Mouse (Mus musculus): ENCODE results near the gene Mcee. TPM values are rescaled to one million over a fixed set of nuclear protein-coding genes. Genes with fewer than 3 reads are reported as not detected.

The Mcee gene
- total RNA-seq (2021) (10 to 100 TPM; 77.1 to 93.6 TPM), polyA plus RNA-seq (2012; rRNA removed) (9.4 and 12.9 TPM in 2 replicates)
- long read RNA-seq, transcript Mcee-201 (3 exons, 828 nt), result major isoform, 26 of 98 reads
- long read RNA-seq, transcript Mcee-203 (3 exons, 532 nt), result minor isoform, 16 of 98 reads
- long read RNA-seq, transcript Mcee-204 (2 exons, 391 nt), result minor isoform, 7 of 98 reads
- long read RNA-seq, partial matches to known transcripts, result 47 of 98 reads
- long read RNA-seq, other reads (novel, unspliced or antisense), result 2 of 98 reads

DNA sequence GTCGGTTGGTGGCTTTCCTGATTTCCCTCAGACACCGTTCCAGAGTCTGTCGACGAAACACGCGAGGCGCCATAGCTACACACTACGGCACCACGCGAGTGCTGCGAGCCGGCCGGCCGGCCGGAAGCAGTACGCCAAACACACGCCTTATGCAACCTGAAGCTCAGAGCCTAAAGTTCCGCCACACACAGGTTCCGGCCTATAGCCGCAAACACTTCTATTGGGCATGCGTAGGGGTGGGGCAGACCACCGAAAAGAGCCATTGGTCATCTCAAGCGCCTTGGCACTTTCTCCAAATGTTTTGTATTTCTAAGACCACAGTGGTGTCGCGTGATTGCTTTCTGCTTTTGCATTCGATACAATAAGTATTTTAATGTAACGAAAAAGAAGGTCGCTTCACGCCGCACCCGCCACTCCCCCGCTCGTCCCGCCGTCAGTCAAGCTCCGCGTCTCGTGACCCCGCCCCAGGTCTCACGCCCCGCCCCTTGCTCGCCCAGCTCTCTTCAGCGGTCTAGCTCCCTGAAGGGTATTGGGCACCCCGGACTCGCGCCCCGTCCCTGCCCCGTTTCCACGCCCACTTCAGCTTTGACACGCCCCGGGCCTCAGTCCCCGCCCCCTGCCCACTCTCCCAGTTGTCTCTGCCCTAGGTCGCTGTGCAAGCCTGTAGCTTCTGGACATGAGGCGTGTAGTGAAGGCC, at the start of gene Mcee, which contains the start of gene Mphosph10:
TSS of gene Mcee (plus strand) at position 486 of the 697 bp plus-strand sequence.
TSS of gene Mphosph10 (minus strand) at position 147 of the 697 bp plus-strand sequence.
- peak; percentile 100 for DNase-seq

DNA sequence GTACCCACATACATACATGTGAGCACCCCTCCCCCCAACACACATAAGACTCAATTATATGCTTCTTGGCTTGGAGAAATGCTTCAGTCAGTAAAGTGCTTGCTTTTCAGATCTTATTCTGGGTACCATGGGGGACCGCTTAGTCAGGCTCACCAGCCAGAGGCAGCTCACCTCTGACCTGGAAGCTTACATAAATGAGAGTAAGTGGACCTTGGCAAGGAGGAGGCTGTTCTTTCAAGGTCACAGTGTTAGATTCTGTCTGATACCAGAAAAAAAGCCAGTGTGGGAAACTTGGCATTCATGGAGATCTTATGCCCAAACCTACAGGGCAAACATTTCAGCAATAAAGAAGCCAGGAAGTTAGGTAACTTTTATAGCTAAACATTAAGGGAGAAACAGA, 44.6 kb upstream of the Mcee start:
- DNase-seq, result no peak

DNA sequence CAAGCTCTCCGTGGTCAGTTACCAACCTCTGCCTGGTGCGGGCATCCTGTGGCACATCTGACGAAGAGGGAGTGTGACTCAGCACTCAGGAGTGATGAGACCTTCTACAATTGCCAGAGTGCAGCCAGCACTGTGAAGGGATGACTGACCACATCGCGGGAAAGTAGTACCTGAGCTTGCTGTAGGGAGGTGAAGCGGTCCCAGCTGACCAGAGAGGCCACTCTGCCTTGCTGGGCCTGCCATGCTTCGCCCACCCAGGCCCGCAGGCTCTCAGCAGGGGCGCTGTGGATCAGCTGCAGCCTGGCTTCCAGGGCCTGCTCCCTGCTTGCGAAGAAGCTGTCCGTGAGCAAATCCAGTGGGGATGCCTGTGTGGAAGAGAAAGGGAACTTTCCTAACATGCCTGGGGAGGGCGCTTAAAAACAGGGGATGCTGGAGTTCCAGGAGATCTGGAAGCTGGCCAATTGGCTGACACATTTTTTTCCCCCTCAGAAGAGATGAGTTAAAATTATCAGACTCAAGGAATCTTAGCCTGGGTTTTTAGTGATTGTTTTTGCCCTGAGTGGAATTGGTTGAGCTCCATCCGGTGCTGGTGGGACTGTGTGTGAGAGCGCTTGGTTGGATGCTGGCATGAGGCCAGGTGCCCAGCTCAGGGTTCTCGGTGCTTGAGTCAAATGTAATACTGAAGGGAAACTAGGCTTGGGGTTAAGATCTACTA, 43.1 kb upstream of the Mcee start:
- no peak for DNase-seq

DNA sequence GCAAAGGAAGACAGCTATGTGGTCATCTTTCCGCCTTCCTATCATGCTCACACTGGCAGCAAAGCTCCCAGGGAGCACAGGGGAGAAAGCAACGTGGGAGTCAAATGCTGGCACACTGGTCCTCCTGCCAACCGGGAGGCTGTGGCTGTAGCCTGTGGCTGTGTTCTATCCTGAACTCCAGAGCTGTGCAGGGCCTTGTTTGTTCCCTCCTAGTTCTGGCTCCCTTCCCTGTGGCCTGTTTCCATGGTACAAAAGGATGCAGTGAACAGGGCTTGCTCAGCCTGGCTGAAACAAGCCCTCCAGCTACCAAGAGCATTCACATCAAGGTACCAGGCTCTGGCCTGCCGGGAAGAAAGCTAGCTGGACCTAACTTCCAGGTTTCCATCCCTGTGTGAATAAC, 41.3 kb upstream of the Mcee start:
- no peak for DNase-seq

DNA sequence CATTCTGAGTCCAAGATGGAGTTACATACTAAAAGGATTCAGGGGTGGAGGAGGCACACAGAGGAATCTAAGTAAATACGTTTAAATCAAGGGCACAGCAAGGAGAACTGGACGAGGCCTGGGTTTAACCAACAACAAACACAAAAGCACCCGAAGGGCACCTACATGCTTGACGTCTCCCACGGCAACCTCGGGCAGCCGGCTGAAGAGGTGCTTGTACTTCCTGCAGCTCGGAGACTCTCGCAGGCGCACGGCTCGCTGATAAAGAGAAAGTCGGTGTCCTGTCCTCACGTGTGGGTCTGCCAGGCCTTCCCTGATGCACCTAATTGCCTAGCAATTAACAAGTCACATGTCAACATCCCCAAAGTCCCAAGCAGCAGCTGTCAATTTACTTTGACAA, 38.2 kb upstream of the Mcee start:
- no peak for DNase-seq

DNA sequence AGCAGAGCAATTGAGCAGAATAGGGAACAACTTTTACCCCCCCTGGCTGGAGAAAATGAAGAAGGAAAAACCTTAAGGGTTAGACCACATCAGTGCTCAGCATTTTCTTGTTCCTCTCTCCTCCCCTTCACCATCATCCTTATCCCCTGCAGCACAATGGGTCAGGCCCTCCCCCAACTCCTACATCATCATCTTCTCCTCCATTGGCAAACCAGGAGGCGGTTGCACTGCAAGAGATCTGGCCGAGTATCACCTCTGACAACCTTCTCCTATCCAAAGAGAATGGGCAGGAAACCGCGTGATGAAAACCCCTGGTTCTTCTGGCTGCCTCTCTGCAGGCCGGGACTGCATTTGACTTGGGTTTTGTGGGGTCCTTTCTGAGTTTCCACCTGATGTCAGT, 35.7 kb upstream of the Mcee start:
- DNase-seq, result no peak

DNA sequence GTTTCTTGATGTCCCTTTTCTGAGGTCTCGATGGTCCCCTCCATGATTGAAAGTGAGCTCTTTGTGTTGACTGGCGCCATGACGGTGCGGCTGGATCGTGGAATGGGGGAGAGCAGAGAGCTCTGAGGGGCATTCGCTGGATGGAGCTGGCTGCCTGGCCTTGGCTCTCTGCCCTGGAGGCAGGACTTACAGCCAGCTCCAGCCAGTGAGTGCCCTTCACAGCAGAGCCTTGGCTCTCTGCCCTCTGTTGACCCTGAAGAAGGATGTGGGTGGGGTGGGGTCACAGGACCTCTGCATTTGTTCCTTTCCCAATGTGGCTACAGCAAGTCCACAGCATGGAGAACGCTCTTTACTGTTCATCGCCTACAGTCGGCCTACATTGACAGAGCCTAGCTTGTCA, 35.0 kb upstream of the Mcee start:
- peak; percentile 88 for DNase-seq

DNA sequence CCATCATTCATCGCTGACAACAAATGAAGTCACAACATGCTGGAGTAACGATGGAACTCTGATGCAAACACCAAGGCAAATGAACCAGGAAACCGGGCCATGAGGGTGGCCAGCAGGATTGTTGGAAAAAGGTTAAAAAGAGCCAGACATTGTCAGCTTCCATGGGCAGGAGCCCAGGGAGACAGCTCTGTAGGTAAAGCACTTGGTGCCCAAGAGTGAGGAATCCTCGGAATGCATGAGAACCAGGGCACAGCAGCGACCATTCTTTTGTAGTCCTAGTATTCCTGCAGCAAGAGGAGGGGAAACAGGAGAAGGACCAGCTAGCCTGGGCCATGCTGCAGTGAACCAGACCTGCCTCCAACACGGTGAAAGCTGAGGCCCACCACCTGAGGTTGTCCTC, 33.7 kb upstream of the Mcee start:
- no peak for DNase-seq

DNA sequence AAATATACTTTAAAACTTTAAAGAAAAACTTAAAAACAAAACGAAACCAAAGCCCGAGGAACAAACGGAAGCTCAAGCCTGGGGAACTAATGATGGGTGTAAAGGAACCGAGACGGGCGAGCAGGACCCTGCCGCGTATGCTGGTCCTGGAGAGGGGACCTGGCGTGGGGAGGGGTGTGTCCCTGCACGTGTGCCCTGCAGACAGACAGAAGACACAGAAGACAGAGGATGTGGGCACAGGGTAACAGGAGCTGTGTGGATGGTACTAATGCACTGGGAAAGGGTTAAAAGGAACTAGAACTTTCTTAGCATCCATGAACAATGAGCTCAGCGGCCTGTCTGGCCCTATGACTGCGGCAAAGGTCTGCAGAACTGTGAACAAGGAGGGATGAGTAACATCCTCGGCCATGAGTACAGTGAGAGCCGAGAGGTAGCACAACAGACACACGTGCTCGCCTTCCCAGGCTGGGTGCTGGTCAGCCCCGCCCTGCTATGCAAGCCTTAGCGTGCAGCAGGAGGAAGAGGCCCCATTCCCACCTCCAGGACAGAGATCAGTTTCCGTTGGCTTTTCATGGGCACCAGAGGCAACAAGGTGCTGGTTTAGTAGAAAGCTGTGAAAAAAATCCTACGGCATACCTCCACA, 32.3 kb upstream of the Mcee start:
- DNase-seq, result no peak

DNA sequence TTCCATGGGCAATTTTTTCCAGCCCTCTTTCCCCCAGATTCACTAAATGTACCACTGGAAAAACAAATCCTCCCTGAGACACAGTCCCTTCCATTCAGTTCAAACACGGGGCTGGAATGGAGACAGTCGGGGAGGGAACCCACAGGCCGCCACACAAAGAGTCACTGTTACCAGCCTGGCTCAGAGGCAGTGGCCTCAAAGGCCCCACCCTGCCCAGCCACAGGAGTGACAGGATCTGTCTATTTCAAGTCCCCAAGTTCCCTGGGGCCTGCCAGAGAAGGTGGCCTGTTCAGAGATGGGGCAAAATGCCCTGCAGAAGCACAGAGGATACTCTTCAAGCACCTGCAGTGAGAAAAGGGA, 31.8 kb upstream of the Mcee start:
- DNase-seq, result no peak

DNA sequence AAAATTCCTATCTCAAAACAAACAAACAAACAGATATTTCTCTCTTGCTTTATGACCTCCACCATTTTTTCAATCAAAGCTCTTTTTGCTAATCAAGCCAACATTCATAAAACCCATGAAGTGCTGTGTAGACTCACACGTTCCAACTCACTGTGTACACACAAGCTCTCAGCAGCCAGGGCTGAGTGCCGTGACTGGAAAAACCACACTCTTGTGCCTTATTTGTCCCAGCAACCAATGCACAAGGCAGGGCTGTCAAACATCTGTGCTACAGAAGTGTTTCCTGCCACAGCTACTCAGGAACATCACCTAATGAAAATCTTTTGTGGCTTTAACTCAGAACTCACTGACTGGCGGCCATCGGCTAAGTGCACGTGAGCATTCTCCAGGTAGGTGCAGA, 26.5 kb upstream of the Mcee start:
- no peak for DNase-seq

DNA sequence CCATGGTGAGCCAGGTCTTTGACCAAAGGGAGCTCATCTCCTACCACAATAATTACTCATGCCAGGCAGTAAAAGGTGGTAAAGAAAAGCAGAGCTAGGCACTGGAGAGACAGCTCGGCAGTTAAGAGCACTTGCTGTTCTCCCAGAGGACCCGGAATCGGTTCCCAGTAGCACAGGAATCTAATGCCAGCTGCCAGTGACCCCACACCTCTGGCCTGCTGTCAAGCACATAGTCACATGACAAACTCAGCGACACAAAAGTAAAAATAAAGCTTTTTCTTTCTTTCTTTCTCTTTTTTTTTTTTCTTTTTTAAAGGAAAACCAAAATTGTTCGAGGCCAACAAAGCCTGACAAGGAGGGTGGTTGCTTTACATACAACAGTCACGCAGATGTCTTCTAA, 22.6 kb upstream of the Mcee start:
- DNase-seq, result no peak

DNA sequence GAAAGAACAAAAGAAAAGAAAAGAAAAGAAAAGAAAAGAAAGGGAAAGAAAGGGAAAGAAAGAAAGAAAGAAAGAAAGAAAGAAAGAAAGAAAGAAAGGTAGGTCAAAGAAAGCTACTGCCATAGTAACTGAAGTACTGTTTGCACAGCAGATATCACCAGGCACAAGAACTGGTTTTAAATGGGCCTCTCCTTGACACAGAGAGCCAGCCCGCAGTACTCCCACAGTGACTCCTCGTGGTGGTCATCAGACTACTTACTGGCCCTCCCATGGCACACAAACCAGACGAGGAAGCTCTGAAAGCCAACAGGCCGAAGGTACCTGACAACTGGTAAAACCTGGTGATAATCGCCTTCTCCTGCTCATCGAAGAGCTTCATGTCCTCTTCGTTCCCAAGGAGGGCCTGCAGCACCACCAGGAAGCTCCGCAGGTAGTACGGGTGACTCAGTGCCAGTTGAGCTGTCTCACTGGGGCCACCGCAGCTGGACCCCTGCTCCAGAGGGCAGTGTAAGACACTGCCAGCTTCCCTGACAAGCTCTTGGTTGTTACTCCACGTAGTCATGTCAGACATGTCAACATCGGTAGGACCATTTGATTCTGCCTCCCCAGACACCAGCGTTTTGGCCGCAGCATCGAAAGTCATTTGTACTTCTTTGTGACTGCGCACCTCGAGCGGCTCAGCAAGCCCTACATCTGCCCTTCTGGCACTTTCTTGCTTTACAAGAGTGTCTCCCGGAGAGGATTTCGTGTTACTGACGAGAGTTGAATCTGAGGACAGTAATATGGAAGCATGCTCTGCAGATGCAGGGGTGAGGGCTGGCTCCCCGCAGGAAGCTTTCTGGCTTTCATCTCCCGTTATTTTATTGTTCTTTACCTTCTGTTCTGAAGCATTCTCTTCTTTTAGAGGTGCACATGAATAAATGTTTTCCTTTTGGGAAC, 20.2 kb upstream of the Mcee start:
- DNase-seq, result no peak

DNA sequence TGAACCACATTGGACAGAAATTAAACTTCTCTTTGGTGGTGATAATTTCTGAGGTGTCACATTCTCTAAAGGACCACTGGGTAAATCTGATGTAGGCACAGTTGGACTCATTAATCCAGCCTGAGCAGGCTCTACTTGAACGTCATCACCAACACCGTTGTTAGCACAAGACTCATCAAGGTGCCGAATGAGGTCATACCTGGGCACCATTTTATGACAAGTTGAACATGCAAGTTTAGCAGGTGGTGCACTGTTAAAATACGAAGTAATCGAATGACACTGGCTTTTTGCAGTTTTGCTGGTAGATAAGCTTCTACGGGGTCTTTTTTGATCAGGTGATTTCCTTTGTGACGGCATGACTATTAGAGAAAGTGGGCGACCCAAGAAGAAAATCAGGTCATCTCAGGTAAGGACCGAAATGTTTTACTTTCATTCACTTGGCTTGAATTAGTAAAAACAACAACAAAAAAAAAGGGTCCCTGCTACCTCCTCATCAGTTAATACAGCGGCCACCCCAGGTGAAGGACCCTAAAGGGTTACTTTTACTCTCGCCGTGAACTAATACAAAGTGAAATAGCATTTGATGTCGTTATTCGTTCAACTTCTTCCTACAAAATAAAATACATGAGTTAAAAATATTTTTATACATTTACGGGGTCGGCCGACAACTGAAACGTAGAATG, 19.1 kb upstream of the Mcee start:
- DNase-seq, result no peak

DNA sequence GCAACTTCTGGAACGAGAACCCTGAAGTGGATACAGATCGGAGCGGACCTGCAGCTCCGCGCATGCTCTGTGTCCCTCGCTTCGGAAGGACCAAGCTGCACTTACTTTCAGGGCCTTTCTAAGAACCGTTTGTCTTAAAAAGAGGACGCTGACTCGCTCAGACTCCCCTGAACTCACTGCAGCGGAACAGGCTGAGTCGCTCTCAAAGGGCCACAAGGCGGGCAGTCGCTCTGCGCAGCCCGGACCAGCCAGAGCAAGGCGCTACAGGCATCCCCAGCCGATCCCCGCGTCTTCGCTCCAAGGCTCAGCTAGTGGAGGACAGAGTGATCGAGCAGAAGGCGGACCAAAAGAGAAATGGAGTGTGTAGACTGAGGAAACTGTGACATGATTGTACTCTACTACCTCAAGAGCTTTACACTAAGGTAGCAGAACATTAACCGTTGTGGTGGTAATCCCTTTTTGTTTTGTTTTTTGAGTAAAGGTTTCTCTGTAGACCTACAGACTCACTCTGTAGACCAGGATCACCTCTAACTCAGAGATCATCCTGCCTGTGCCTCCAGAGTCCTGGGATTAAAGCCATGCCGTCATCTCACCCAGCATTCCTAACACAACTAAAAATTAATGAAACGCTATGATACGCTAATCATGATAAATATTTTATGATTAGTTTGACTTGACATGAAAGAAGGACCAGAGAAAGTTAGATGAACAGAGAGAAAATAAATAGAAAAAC, 18.4 kb upstream of the Mcee start, which contains the start of gene Fan1:
TSS of gene Fan1 (minus strand) at position 266 of the 733 bp plus-strand sequence.
- peak; percentile 92 for DNase-seq

DNA sequence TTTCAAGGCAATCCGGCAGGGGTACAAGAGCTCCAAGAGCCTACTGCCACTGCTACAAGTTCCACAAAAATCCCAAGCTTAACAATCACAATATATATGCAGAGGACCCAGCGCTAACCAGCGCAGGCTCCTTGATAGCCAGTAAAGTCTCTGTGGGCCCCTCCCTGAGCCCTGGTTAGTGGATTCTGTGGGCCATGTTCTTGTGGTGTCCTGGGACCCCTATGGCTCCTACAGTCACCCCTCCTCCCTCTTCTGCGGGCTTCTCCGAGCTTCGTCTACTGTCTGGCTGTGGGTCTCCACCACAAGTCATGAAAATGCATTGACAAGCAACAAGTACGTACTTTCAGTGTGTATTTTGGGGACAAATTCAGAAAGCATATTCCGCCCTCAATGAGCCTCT, 928 bp upstream of the Mcee start:
- peak; percentile 30 for DNase-seq

DNA sequence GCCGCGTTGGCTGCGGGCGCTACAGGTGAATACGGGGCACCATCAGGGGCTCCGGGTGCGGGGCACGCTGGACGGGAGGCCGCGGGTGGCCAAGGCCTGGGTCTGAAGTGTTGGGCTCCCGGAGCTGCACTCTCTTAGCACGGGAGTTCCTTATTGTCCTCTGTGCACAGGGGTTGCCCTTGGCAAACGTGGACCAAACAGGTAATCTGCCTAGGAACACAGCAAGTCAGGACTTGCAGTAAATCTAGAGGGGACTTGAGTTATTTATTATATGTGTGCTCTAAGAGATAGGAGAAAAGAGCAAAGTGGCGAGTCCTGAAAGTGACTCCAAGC, 378 bp downstream of the Mcee start:
- DNase-seq, result no peak

DNA sequence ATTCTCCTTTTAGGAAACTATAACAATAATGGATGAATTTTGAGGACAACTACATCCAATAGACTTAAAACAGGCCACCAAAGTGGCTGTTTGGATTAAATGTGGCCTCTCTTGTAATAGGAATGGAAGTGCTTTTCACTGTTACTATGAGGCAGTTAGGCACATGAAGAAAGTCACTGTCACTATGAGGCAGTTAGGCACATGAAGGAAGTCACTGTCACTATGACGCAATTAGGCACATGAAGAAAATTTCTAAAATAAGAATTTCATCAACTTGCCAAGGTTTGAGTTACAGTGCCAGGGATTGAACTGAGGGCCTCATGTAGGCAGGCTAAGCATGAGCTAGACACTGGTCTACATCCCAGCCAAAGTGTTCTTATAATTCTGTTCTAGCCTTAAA, 8.3 kb downstream of the Mcee start:
- no peak for DNase-seq

DNA sequence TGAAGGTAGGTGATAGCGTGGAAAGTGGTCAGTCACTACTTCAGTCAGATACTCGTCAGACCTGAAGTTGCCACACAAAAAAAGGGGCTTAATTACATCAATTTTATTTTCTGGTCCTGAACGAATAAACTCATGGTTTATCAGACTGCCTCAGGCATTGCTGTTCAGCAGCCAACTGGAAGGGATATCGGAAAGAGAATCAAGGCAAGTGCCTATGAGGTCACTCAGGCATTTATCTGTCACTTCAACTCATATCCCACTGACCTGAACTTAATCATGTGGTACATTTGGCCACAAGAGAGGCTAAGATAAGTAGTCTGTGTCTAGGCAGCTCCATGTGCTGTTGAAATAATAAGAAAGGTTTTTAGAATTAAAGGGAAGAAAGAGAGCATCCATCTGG, 10.0 kb downstream of the Mcee start:
- no peak for DNase-seq

DNA sequence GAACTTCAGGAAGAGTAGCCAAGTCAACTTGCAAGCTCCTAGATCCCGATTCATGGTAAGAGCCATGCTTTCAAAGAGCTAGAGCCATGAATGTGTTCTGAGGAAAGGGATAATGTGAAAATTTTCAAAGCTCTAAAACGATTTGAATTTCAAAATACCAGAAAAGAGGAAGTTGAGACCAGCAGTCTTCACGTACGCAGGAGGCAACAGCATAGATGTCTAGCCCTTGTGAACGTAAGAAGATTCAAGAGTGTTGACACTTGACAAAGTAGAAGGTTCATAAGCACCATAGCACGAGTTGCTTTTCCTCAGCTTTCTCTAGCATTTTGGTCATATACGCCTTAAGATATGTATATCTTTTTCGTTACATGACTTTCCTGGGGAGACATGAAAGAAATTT, 11.6 kb downstream of the Mcee start:
- DNase-seq, result no peak
